Mouse (Mus musculus): ENCODE measurements around the gene BC028528.
"Not testable (repeated sequence)": the region's sequence is repeated elsewhere in the genome, so short reads cannot be mapped to it uniquely, and the experiment has no call there.

Gene BC028528

DNA sequence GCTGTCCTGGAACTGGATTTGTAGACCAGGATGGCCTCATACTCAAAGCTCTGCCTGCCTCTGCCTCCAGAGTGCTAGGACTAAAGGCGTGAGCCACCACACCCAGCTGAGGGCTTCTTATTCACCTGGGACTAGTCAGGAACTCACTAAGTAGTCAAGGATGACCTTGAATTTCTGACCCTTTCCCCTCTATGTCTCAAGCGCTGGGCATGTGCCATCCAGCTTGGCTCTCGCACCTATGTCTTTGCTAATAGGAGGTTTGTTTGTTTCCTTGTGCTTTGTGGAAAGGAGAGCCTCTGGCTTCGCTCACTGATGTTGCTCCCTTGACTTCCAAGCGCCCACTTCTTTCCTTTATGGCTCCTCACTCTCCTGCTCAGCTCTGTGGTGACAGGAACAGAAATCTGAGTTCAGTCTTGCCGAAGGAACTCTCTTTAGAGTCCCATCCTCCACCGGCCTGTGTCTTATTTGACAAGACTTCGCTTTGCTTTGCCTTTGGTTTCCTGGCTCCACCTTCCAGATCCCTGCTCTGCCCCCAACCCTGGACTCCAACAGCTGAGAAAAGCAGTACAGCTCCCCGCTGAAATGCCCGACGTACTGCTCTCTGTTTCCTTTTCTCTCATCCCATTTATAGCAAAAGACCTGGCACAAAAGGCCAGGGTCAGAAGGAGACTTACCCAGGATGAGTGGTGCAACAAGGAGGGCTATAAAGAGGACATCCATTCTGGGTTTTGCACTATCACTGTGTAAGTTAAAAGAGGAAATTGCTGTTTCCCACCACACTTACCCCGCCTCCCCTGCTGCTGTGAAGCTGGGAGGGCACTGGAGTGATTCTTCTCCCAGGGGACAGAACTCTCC lies at the start of gene BC028528:
Gene BC028528, minus strand, starts transcription at position 795 of the 855 bp plus-strand sequence.
- POLR2A ChIA-PET = interaction anchor here in 3 of 4 experiments (0.5 to 3.4 kb wide), 38 partner anchors 9 to 1415 kb away, joined by 3 to 20 read pairs (median 4); partner anchors contain the start of genes Ciart (in 3 of the 3), Prpf3 (in 3 of the 3), Car14 (in 2 of the 3) and Hist2h2ac (in 2 of the 3)
- CTCF ChIA-PET = interaction anchor here in 2 of 4 experiments (0.5 to 2.2 kb wide), 9 partner anchors 9 to 103 kb away, joined by 3 to 10 read pairs (median 3); partner anchors contain the start of genes Car14 (in 1 of the 2), Ciart (in 1 of the 2), Mrps21 (in 1 of the 2) and Prpf3 (in 1 of the 2)

DNA sequence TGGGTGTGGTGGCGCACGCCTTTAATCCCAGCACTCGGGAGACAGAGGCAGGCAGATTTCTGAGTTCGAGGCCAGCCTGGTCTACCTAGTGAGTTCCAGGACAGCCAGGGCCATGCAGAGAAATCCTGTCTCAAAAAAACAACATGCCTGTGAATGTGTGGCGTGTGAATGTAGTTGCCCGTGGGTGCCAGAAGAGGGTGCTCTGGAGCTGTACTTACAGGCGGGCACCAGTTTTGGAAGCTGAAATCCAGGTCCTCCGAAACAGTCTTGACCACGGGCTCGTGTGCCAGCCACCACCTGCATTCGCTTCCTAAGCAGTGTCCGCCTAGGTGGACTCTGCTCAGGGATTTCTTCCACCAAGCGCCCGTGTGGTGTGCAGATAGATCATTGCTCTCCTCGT lies 47.0 kb upstream of the BC028528 start:
- CTCF ChIA-PET = interaction anchor here (0.5 to 2.4 kb wide), 27 partner anchors 8 to 339 kb away, joined by 3 to 16 read pairs (median 4); partner anchors contain the start of genes Plekho1 (in 1 of the 4) and Vps45 (in 1 of the 4)
- POLR2A ChIA-PET = interaction anchor here (0.6 to 3.9 kb wide), 30 partner anchors 8 to 717 kb away, joined by 3 to 36 read pairs (median 4); partner anchors contain the start of genes Ciart (in 1 of the 4), Hist2h2ac (in 1 of the 4), Hist2h2be (in 1 of the 4) and Vps45 (in 1 of the 4)

DNA sequence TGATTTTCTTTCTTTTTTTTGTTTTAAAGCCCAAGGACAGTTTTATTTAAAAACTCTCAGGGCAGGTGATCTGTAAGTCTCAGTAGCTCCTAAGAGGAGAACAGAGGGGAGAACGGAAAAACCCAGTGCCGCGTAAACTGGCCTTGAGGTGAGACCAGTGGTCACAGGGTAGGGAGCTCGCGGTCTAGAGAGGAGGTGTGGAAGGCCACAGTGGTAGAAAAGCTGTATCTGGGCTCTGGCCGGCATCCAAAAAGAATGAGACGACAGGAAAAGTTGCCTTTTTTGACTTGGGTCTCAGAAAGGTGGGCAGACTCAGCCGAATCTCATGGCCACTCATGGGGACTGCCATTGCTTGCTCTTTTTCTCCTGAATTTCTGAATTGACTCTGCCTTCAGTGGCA lies 46.4 kb upstream of the BC028528 start:
- CTCF ChIA-PET = interaction anchor here (0.6 to 2.4 kb wide), 17 partner anchors 8 to 276 kb away, joined by 3 to 16 read pairs (median 5); partner anchors contain the start of genes Plekho1 (in 1 of the 4) and Vps45 (in 1 of the 4)
- POLR2A ChIA-PET = interaction anchor here (0.6 to 3.9 kb wide), 25 partner anchors 7 to 324 kb away, joined by 3 to 36 read pairs (median 5); partner anchors contain the start of genes Ciart (in 1 of the 4), Hist2h2ac (in 1 of the 4), Hist2h2be (in 1 of the 4) and Vps45 (in 1 of the 4)

DNA sequence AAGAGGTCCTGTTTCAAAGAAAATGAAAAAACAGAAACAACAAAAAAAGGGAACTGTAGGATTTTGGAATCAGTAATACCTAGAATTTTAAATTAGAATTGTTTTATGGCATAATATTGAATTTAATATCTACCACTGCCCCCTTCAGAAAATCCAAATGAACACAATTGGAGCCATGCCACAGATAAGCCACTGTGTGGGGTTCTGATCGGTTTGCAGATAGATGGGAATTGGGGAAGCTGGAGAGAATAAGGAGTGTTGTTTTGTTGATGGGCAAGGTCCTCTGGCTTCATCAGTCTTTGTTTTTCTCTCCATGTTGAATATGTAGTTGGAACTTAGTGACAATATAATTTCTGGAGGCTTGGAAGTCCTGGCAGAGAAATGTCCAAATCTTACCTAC lies 42.6 kb upstream of the BC028528 start:
- CTCF ChIA-PET = interaction anchor here in 1 of 4 experiments (0.5 kb wide), 1 partner anchor 97 kb away, joined by 3 read pairs; no protein-coding TSS in a partner anchor
- POLR2A ChIA-PET = interaction anchor here in 2 of 4 experiments (0.9 to 5.8 kb wide), 2 partner anchors 14 to 15 kb away, joined by 3 to 69 read pairs; no protein-coding TSS in a partner anchor

DNA sequence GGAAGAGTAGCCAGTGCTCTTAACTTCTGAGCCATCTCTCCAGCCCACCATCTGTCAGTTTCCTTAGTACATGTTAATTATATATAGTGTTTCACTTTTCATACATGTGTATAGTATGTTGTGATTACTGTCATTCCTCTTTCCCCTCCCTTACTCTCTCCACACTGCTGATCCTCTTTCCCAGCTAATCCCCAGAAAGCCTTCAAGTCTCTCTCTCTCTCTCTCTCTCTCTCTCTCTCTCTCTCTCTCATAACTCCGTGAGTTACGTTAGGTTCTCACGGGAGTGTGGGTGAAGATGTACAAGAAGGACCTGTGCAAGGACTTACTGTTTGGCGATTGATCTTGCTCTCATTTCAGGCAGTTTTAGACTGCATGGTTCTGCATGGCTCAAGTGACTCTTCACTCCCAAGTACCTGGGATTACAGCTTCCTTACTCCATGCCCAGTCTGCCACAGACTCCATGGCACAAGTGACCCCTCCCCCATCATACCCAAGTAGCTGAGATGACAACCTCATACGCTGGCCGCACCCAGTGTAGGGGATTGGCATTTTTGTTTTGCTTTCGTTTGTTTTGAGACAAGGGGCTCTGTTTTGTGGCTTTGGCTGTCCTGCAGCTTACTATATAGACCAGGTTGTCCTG lies 41.4 kb upstream of the BC028528 start:
- CTCF ChIA-PET = interaction anchor here in 2 of 4 experiments (0.6 to 1.2 kb wide), 3 partner anchors 27 to 65 kb away, joined by 3 read pairs; no protein-coding TSS in a partner anchor
- POLR2A ChIA-PET = interaction anchor here in 3 of 4 experiments (0.6 to 5.8 kb wide), 27 partner anchors 7 to 290 kb away, joined by 3 to 69 read pairs (median 4); partner anchors contain the start of genes Ciart (in 1 of the 3), Mrps21 (in 1 of the 3), Mtmr11 (in 1 of the 3) and Prpf3 (in 1 of the 3)

DNA sequence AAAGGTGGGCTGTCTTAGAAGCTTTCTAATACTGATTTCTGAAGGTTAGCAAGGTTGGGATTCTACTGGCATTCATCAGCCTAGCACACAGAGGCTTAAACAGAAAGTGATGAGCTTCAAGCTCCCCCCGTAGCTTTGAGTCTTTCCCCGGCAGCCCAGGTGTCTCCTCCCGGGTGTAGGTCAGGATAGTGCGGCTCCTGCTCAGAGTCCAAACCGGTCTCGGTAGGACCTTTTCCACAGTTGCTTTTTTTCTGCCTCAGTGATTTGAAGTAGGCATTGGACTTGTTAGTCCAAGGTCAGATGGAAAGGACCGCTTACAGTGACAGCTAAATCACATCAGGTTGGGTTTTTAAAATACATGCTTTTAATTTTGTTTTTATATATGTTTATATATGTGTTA lies 40.8 kb upstream of the BC028528 start:
- POLR2A ChIA-PET = interaction anchor here (0.6 to 5.8 kb wide), 30 partner anchors 8 to 257 kb away, joined by 3 to 69 read pairs (median 4); partner anchors contain the start of genes Ciart (in 1 of the 4), Mrps21 (in 1 of the 4), Mtmr11 (in 1 of the 4) and Prpf3 (in 1 of the 4)

DNA sequence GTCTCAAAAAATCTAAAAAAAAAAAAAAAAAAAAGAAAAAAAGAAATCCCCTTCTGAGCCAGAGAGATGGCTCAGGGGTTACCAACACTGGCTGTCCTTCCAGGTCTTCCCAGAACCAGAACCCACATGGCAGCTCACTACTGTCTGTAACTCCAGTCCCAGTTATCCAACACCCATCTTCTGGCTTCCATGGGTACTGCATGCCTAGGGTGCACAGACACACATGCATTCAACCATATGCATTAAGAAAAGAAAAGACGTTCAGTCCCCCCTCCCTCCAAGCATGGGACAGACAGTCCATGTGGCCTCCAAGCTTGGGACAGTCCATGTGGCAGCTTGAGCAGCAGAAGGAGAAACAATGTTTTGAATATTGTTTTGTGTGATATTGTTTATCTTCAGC lies 40.4 kb upstream of the BC028528 start:
- POLR2A ChIA-PET = interaction anchor here (0.6 to 5.8 kb wide), 22 partner anchors 8 to 256 kb away, joined by 3 to 69 read pairs (median 4); partner anchors contain the start of genes Ciart (in 1 of the 4), Mrps21 (in 1 of the 4) and Mtmr11 (in 1 of the 4)
- CTCF ChIA-PET = interaction anchor here in 3 of 4 experiments (0.6 to 1.2 kb wide), 5 partner anchors 26 to 72 kb away, joined by 3 read pairs; no protein-coding TSS in a partner anchor

More for the DNA sequence above, 40.8 kb upstream of the BC028528 start:
- CTCF ChIA-PET = interaction anchor here in 3 of 4 experiments (0.6 to 1.2 kb wide), 5 partner anchors 26 to 72 kb away, joined by 3 read pairs; no protein-coding TSS in a partner anchor

DNA sequence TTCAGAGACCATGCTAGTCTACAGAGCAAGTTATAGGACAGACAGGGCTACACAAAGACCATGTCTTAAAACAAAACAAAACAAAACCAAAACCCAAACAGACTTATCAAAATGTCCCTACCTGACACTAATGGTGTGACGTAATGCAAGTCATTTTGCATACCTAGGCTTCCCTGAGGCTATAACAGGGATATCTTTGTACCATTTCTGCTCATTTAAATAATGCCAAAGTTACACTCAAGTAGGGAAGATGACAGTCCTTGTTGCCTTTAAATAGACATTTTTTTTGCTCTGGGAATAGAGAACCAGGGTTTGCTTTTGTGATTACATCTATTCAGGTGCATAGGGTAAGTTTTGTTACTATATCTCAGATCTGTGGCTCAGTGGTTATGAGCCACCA lies 39.7 kb upstream of the BC028528 start:
- POLR2A ChIA-PET = interaction anchor here in 2 of 4 experiments (0.7 to 5.8 kb wide), 11 partner anchors 8 to 732 kb away, joined by 3 to 69 read pairs (median 5); partner anchors contain the start of gene Car14 (in 1 of the 2)
- CTCF ChIA-PET = interaction anchor here in 3 of 4 experiments (0.6 to 1.4 kb wide), 4 partner anchors 44 to 299 kb away, joined by 3 to 5 read pairs (median 3); no protein-coding TSS in a partner anchor

DNA sequence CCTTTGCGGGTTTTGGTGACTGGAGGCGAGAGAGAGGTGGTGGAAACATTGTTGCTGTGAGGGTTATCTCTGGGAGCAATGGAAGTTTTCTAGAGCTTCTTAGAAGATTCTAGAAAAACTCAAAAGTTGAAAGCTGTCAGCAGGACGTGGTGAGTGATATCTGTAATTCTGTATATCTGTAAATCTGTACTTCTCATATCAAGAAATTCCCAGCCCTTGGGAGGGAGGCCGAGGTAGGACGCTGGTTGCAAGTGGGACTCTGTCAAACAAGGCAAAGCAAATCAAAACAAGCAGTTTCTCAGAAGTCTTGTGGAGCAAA lies 38.6 kb upstream of the BC028528 start:
- POLR2A ChIA-PET = interaction anchor here in 3 of 4 experiments (0.7 to 5.8 kb wide), 16 partner anchors 9 to 339 kb away, joined by 3 to 69 read pairs (median 5); partner anchors contain the start of genes BC028528 (in 1 of the 3), Bola1 (in 1 of the 3), Car14 (in 1 of the 3) and Ciart (in 1 of the 3)

DNA sequence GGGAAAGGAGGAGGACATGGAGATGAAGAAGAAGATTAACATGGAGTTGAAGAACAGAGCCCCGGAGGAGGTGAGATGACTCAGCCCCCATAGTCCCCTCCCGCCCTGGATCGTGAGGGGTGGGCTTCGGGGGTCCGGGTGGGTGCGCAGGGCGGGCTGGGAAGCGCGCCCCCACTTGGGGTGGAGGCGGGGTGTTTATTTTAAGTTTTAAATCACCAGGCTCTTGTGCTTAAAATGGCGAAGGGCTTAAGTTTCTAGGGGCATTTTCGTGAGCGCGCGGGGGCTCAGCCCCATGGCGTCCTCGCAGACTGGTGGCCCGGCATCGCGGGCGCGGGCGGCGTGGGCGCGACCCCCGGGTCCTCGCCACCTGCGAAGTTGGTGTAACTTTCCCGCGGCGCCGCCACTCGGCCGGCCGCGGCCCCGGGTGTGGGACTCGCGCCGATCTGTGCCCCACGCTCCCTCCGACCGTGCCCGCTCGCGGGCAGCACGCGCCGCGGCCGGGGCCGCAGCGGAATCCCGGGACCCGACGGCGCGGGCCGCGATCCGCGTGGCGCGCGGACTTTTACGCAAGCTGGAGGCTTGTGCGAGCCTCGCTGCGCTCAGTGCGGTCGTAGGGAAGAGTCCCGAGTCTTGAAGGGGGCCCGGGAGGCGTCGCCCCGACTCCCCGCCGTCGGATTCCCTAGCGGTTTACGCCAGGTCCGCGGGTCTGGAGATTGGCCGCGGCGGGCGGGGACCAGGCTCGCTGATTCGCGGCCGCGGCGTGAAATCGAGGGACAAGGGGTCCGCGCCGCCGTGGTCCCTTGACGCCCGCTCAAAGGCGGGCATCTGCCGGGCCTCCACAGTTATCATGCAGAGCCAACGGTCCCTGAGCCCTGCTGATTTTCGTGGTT lies 38.0 kb upstream of the BC028528 start:
- ChIA-PET CTCF (interaction anchor here in 2 of 4 experiments (1.4 to 1.8 kb wide), 2 partner anchors 9 to 218 kb away, joined by 3 to 4 read pairs; no protein-coding TSS in a partner anchor), POLR2A (interaction anchor here in 3 of 4 experiments (0.6 to 5.8 kb wide), 12 partner anchors 9 to 652 kb away, joined by 3 to 69 read pairs (median 5); partner anchors contain the start of genes BC028528 (in 1 of the 3), Car14 (in 1 of the 3), Ciart (in 1 of the 3) and Hist2h2bb (in 1 of the 3))

More for the DNA sequence above, 38.6 kb upstream of the BC028528 start:
- CTCF ChIA-PET = interaction anchor here in 3 of 4 experiments (0.5 to 1.8 kb wide), 4 partner anchors 8 to 538 kb away, joined by 3 to 5 read pairs (median 4); no protein-coding TSS in a partner anchor

DNA sequence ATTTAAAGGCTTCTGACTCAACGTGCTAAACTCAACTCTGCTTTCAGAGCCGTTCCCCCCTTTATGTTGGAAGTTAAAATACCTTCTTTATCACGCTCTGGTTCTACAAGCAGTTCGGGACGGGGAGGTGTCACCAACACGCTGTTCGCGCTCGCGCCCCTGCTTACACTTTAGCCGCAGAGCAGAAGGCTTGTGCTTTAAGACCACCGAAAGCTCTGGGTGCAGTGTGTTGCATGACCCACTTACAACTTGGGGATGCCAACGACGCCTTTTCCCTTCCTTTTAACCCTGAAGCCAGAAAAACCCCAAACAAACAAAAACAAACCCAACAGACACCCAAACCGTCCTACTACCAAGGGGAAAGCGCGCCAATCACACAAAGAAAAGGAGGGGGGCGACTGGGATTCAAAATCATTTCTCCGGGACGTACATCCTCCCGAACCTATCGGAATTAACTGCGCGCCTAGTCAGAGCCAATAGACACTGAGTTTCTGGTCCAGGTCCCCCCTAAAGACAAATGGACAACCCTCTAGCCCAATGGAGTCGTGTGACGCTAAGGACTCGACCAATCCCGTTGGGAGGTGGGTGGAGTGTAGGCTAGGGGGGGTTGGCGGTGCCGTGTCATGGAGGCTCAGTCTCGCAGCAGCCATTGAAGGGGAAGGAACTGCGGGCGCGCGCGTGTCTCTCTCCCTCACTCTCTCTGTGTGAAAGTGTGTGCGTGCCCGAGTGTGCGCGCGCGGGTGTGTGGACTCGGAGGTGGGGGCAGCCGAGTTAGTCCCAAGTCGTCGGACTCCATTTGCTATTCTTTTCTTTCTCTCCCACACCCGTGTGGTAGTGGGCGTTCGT lies 37.1 kb upstream of the BC028528 start, which contains the start of gene Anp32e:
Gene Anp32e, plus strand, starts transcription at position 589 of the 846 bp plus-strand sequence.
- CTCF ChIA-PET = no interaction called here
- POLR2A ChIA-PET = interaction anchor here in 2 of 4 experiments (0.8 to 1.6 kb wide), 5 partner anchors 13 to 46 kb away, joined by 3 to 5 read pairs (median 3); no protein-coding TSS in a partner anchor

DNA sequence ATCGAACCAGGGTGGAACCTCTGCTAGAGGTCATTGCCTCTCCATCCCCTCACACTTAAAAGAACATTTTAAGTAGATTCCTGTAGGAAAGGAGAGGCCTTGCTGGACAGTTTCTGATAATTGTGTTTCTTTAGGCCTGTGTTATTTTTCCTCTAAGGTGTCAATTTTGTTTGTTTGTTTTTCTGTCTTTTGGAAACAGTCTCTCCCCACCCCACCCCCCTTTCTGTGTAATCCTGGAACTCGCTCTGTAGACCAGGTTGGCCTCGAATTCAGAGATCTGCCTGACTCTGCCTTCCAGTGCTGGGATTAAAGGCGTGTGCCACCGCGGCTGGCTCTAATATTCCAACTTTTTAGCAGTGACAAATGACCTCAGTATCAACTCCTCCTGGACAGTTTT lies 36.5 kb upstream of the BC028528 start:
- ChIA-PET POLR2A (interaction anchor here in 2 of 4 experiments (0.8 to 1.6 kb wide), 5 partner anchors 13 to 46 kb away, joined by 3 to 5 read pairs (median 3); no protein-coding TSS in a partner anchor), CTCF (no interaction called here)

DNA sequence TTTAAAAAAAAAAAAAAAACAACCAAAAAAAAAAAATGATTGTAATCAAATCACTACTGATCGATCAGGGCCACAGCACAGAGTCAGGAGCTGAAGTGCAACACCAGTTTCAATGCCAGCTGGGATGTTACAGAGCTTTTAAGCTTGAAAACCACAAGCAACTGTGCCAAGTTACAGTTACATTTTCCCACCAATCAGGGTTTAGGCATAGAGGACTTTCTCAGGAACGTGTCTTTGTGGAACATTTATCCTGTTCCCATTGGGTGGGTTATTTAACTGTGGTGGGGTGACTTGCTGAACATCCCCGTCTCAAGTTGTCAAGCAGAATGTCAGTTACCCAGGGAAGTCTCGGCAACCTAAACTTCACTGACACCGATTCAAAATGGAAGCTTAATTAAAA lies 33.3 kb upstream of the BC028528 start:
- POLR2A ChIA-PET = interaction anchor here in 3 of 4 experiments (0.5 to 2.7 kb wide), 13 partner anchors 14 to 69 kb away, joined by 3 to 11 read pairs (median 4); partner anchors contain the start of genes Car14 (in 2 of the 3) and Prpf3 (in 1 of the 3)
- CTCF ChIA-PET = interaction anchor here in 1 of 4 experiments (0.6 to 0.7 kb wide), 2 partner anchors 39 to 720 kb away, joined by 3 to 6 read pairs; partner anchors contain the start of gene Itga10

DNA sequence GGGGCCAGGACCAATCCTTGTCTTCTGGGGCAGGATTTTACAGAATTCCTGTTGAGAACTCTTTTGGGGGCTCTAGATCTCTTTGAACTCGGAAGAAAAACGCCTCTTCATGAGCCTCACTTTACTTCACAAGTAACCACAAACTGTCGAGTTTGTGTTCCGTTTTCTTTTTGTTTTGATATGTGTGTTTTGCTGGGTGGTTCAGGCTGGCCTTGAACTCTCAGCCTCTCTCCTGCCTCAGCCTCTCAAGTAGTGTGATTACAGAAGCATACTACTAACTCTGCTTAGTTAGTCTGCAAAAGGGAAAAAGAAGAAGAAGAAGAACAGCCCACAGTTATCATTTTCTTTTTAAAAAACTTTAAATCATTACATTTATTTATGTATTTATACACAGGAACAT lies 32.4 kb upstream of the BC028528 start:
- ChIA-PET CTCF (interaction anchor here in 2 of 4 experiments (0.5 to 0.6 kb wide), 2 partner anchors 592 to 721 kb away, joined by 3 read pairs; partner anchors contain the start of gene Itga10 (in 1 of the 2)), POLR2A (interaction anchor here in 3 of 4 experiments (0.5 to 1.7 kb wide), 6 partner anchors 8 to 68 kb away, joined by 3 to 8 read pairs (median 4); partner anchors contain the start of gene Prpf3 (in 1 of the 3))

DNA sequence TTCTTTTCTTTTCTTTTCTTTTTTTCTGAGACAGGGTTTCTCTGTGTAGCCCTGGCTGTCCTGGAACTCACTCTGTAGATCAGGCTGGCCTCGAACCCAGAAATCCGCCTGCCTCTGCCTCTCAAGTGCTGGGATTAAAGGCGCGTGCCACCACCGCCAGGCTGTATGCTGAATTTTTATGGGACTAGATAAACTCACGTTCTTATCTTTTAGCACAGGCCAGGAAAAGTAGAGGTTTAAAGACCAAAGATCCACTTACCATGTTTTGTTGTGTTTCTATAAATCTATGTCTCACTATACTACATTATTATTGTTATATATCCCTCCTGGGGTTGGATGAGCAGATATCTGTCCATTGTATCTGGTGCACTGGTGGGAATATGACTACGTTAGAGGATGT lies 31.6 kb upstream of the BC028528 start:
- CTCF ChIA-PET, POLR2A ChIA-PET: not testable (repeated sequence)

Measured in embryonic stem cell, embryonic (primary cell).